Mouse (Mus musculus) embryonic facial prominence, embryonic 14.5 days (tissue): ENCODE measurements around the gene Hddc3. TPM values are rescaled to one million over a fixed set of nuclear protein-coding genes. Genes with fewer than 3 reads are reported as not detected.

Experiments used
- polyA plus RNA-seq: library from polyadenylated mRNA; unstranded; fragments of >200 nt; fragmentation: Nextera tagmentation; extraction: Ambion mirVana; gene quantifications from 2 replicates; pipeline ENCODE4 v1.2.1, GENCODE M21; 2014

Hddc3 gene
- polyA plus RNA-seq, 1 experiment from 2014 or later, result 19.6 TPM

Other genes starting within 250 kb of the Hddc3 start
- 565 and 594 TPM in 2 replicates for gene Idh2, start 227.7 kb upstream of the Hddc3 start, polyA plus RNA-seq
- 10.5 and 11.9 TPM in 2 replicates for gene Sema4b, start 156.3 kb upstream of the Hddc3 start, polyA plus RNA-seq
- 73.7 and 89.1 TPM in 2 replicates for gene Cib1, start 110.3 kb upstream of the Hddc3 start, polyA plus RNA-seq
- gene Gdpgp1, start 110.2 kb upstream of the Hddc3 start, polyA plus RNA-seq, result 2.0 and 2.6 TPM in 2 replicates
- gene Ttll13, start 96.7 kb upstream of the Hddc3 start, polyA plus RNA-seq, result 0.35 and 0.79 TPM in 2 replicates
- gene Ngrn, start 81.9 kb upstream of the Hddc3 start, polyA plus RNA-seq, result 45.7 and 45.8 TPM in 2 replicates
- gene Vps33b, start 73.5 kb upstream of the Hddc3 start, polyA plus RNA-seq, result 7.0 TPM in 2 replicates
- gene Prc1, start 48.7 kb upstream of the Hddc3 start, polyA plus RNA-seq, result 108 and 118 TPM in 2 replicates
- 6.8 and 8.4 TPM in 2 replicates for gene Rccd1, start 18.6 kb upstream of the Hddc3 start, polyA plus RNA-seq
- gene Unc45a, start 2.1 kb upstream of the Hddc3 start, polyA plus RNA-seq, result 34.1 and 39.7 TPM in 2 replicates
- 15.7 and 19.3 TPM in 2 replicates for gene Man2a2, start 28.3 kb downstream of the Hddc3 start, polyA plus RNA-seq
- 14.6 and 15.7 TPM in 2 replicates for gene Fes, start 44.8 kb downstream of the Hddc3 start, polyA plus RNA-seq
- 17.2 and 18.4 TPM in 2 replicates for gene Furin, start 62.3 kb downstream of the Hddc3 start, polyA plus RNA-seq
- gene Blm, start 192.0 kb downstream of the Hddc3 start, polyA plus RNA-seq, result 13.1 and 17.1 TPM in 2 replicates